Mouse (Mus musculus) kidney, adult 2 months (tissue): ENCODE measurements around the gene Gm10203. TPM values are rescaled to one million over a fixed set of nuclear protein-coding genes. Genes with fewer than 3 reads are reported as not detected.
"Not testable (repeated sequence)": the region's sequence is repeated elsewhere in the genome, so short reads cannot be mapped to it uniquely, and the experiment has no call there.

Experiments used
- DNase-seq: peaks from one replicate; pipeline ENCODE4 v3.0.0; 2021
- H3K27ac ChIP-seq: fragments of 200-500 bp; 2 replicates; pipeline ENCODE4 v1.5.1; 2012; ENCODE audit warnings: low read depth, low read length, control low read depth, inconsistent platforms; ENCODE audit not compliant: insufficient read depth
- H3K27me3 ChIP-seq: fragments of 200-500 bp; replicated peaks from 2 replicates; pipeline ENCODE4 v1.6.1; 2012; ENCODE audit warnings: mild to moderate bottlenecking, moderate library complexity, low read length, inconsistent platforms; ENCODE audit not compliant: control insufficient read depth, insufficient read depth
- H3K36me3 ChIP-seq: fragments of 200-500 bp; 2 replicates; pipeline ENCODE4 v1.6.1; 2012; ENCODE audit warnings: mild to moderate bottlenecking, moderate library complexity, low read length, inconsistent platforms; ENCODE audit not compliant: control insufficient read depth, insufficient read depth
- H3K4me1 ChIP-seq: fragments of 200-500 bp; 2 replicates; pipeline ENCODE4 v1.6.1; 2011; ENCODE audit warnings: low read length; ENCODE audit not compliant: control insufficient read depth, insufficient read depth
- H3K4me3 ChIP-seq: fragments of 200-500 bp; 2 replicates; pipeline ENCODE4 v1.5.1; 2011; ENCODE audit warnings: mild to moderate bottlenecking, low read depth, low read length, control low read depth; ENCODE audit not compliant: insufficient read depth
- CTCF ChIP-seq: fragments of 200-500 bp; conservative IDR thresholded peaks from 2 replicates; pipeline ENCODE4 v1.5.1; 2011; ENCODE audit warnings: low read depth, mild to moderate bottlenecking, control low read depth, low read length, moderate library complexity, mixed read lengths; ENCODE audit not compliant: insufficient read depth, insufficient read length
- POLR2A ChIP-seq: fragments of 200-500 bp; IDR thresholded peaks from one replicate; pipeline ENCODE4 v1.6.1; 2011; ENCODE audit warnings: low read depth, low read length, control low read depth
- WGBS: fragments of 180-500 bp; shearing (Covaris S2); methylation state at CpG from one replicate; pipeline ENCODE4 v1.1.7; 2018; 5-methylcytosine and 5-hydroxymethylcytosine counted together
- polyA plus RNA-seq: library from polyadenylated mRNA; depleted of rRNA; stranded (reverse); fragments of >200 nt; gene quantifications from 2 replicates; pipeline ENCODE4 v1.2.3, GENCODE M21; 2012; rRNA removed

Gene Gm10203
- polyA plus RNA-seq: not detected in 2 replicates

GRCm38 (mm10) chr6:149129870-149130269, at the start of gene Gm10203:
Gm10203 (plus strand) TSS chr6:149130170.
- H3K27ac ChIP-seq, DNase-seq, H3K27me3 ChIP-seq, H3K4me1 ChIP-seq, H3K4me3 ChIP-seq, H3K36me3 ChIP-seq: not testable (repeated sequence)
- 89% methylated on average over 8 of the region's 8 CpGs for WGBS

GRCm38 (mm10) chr6:149092406-149092805, 37.6 kb upstream of the Gm10203 start:
- Histone ChIP-seq H3K27ac (no peak overlapping the region), H3K36me3 (no peaks in the 10 kb centered on the region), H3K27me3 (no peaks in the 10 kb centered on the region), H3K4me3 (no peak overlapping the region), H3K4me1 (peaks cover 6% of the 10 kb centered on the region; the same call in 1 of the 2 replicates)
- DNase-seq: no peak
- TF ChIP-seq CTCF: no peak
- no peak for TF ChIP-seq POLR2A
- 96% methylated on average over 6 of the region's 6 CpGs for WGBS

DNA sequence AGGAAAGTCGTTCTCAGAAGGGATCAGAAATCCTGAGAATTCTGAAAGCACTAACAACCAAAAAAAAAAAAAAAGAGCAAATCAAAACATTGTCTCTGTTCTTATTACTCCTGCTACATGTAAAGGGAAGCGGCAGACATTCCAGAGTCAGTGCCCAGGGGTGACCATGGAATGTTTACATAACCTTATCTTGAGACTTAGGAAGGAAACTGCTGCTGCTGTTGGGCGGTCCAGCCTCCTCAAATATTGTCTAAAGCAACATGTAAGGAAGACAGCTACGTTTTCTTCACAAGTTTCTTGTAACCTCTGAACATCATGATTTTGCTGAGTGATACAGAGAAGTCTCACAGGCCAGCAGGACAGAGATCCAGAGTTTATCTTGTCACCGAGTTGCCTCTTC, 36.5 kb upstream of the Gm10203 start:
- DNase-seq: peak; percentile 68
- 19% methylated on average over 5 of the region's 5 CpGs for WGBS
- Histone ChIP-seq H3K36me3 (no peaks in the 10 kb centered on the region), H3K27me3 (no peaks in the 10 kb centered on the region), H3K4me3 (no peak overlapping the region), H3K27ac (peak overlapping the region; percentile 35), H3K4me1 (peaks cover 6% of the 10 kb centered on the region; the same call in 1 of the 2 replicates)
- TF ChIP-seq POLR2A (no peak), CTCF (no peak)

GRCm38 (mm10) chr6:149094555-149094954, 35.4 kb upstream of the Gm10203 start:
- peaks cover 6% of the 10 kb centered on the region; the same call in 1 of the 2 replicates for H3K4me1 ChIP-seq
- H3K36me3 ChIP-seq: no peaks in the 10 kb centered on the region
- H3K27ac ChIP-seq: no peak overlapping the region
- no peak overlapping the region for H3K4me3 ChIP-seq
- no peak for DNase-seq
- H3K27me3 ChIP-seq: no peaks in the 10 kb centered on the region
- TF ChIP-seq CTCF (no peak), POLR2A (no peak)
- WGBS: 48% methylated on average over 1 of the region's 1 CpGs

GRCm38 (mm10) chr6:149095389-149095788, 34.6 kb upstream of the Gm10203 start:
- DNase-seq: no peak
- 50% methylated on average over 6 of the region's 6 CpGs for WGBS
- H3K4me3 ChIP-seq: no peak overlapping the region
- peaks cover 6% of the 10 kb centered on the region; the same call in 1 of the 2 replicates for H3K4me1 ChIP-seq
- no peak for TF ChIP-seq POLR2A
- TF ChIP-seq CTCF: no peak
- H3K27ac ChIP-seq: no peak overlapping the region; the same call in 1 of the 2 replicates
- H3K36me3 ChIP-seq: no peaks in the 10 kb centered on the region
- no peaks in the 10 kb centered on the region for H3K27me3 ChIP-seq

DNA sequence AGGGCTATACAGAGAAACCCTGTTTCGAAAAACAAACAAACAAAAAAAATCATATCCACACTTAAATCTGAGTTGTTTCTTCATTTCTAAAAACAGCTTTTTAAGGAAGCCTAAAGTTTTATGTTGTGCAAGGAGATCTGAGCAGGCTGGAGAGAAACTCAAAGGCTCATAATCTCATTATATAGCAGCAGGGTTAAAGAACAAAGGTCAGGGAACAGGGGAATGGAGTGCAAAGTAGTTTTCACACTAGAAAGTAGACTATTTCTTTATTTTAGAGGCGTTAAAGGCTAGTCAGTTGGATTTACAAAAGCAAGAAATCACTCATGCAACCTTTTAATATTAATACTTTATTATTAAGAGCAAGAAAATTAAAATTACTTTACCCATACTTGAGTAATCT, 33.7 kb upstream of the Gm10203 start:
- Histone ChIP-seq H3K4me3 (no peak overlapping the region), H3K27ac (no peak overlapping the region), H3K4me1 (peaks cover 6% of the 10 kb centered on the region; the same call in 1 of the 2 replicates), H3K27me3 (no peaks in the 10 kb centered on the region), H3K36me3 (no peaks in the 10 kb centered on the region)
- peak; percentile 59 for DNase-seq
- WGBS: 68% methylated on average over 2 of the region's 2 CpGs
- TF ChIP-seq CTCF (no peak), POLR2A (no peak)

DNA sequence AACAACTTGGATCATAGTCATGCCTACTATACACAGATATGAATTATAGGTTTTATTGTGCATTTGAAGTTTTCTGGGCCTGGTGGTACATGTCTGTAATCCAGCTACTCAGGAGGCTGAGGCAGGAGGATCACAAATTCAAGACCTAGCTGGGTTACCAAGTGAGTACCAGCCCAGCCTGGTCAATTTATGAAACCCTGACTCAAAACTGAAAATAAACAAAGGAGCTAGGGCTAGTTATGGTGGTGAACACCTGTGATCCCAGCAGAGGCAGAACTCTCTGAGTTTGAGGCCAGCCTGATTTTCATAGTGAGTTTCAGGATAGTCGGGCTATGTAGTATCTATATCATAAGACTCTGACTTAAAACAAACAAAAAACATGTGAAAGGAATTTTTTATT, 32.7 kb upstream of the Gm10203 start:
- Histone ChIP-seq H3K4me3 (no peak overlapping the region), H3K36me3 (no peaks in the 10 kb centered on the region), H3K4me1 (peaks cover 6% of the 10 kb centered on the region; the same call in 1 of the 2 replicates), H3K27me3 (no peaks in the 10 kb centered on the region), H3K27ac (no peak overlapping the region)
- no peak for DNase-seq
- TF ChIP-seq CTCF: no peak
- no peak for TF ChIP-seq POLR2A
- 94% methylated on average over 1 of the region's 1 CpGs for WGBS

DNA sequence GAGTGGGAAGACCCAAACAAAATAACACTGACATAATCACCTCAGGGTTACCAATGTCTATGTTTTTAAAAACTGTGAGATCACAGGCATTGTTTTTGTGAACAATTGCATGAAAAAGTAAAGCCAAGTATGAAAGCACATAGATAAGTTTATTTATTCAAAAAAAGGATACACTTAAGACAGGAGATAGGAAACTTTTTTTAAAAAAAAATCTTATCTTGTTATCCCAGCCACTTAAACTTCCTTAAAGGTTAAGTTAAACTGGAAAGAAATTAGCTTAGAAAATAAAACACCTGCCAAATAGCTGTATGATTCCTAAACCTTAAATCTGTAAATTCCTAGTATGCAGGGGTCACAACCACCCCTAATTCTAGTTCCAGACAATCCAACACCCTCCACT, 31.0 kb upstream of the Gm10203 start:
- no peak for TF ChIP-seq CTCF
- TF ChIP-seq POLR2A: no peak
- Histone ChIP-seq H3K4me1 (peaks cover 3% of the 10 kb centered on the region; the same call in 1 of the 2 replicates), H3K36me3 (no peaks in the 10 kb centered on the region), H3K4me3 (no peak overlapping the region), H3K27me3 (no peaks in the 10 kb centered on the region), H3K27ac (no peak overlapping the region)
- DNase-seq: no peak
